Mouse (Mus musculus): Measurements from ENCODE around the gene Itgax. TPM values are rescaled to one million over a fixed set of nuclear protein-coding genes. Genes with fewer than 3 reads are reported as not detected.

The Itgax gene
- polyA plus RNA-seq (2014; fragmentation: Nextera tagmentation; extraction: Ambion mirVana), result 0.09 TPM in 1 of 2 replicates, not detected in the other

- WGBS, result 90% methylated on average over 8 of the region's 8 CpGs
- DNase-seq (ENCODE audit: low spot score), result no peak
- no peaks in the 10 kb centered on the region for H3K9me3 ChIP-seq (ENCODE audit: control insufficient read depth, low read length)
- H3K9ac ChIP-seq, result no peak within 1 kb of the TSS
- no peak for ATAC-seq (ENCODE audit: low FRiP score)
- no peak within 1 kb of the TSS for H3K4me3 ChIP-seq (replicated peaks; ENCODE audit: low read length)
- no peaks in the 10 kb centered on the region for H3K27me3 ChIP-seq (ENCODE audit: control insufficient read depth, insufficient read depth, low read length)
- H3K4me2 ChIP-seq (replicated peaks), result no peak within 1 kb of the TSS
- H3K36me3 ChIP-seq (replicated peaks; ENCODE audit: control insufficient read depth, insufficient read depth), result no peaks in the 10 kb centered on the region
- H3K27ac ChIP-seq, result no peak within 1 kb of the TSS
- H3K4me1 ChIP-seq (replicated peaks; ENCODE audit: control insufficient read depth, insufficient read depth, low read length), result no peaks in the 10 kb centered on the region
Observed at GRCm38 (mm10) chr7:128128741-128129720, at the start of gene Itgax. Gene Itgax (plus strand): TSS chr7:128129547.

GRCm38 (mm10) chr7:128080012-128080411, 49.3 kb upstream of the Itgax start:
- Histone ChIP-seq H3K27ac (no peak overlapping the region), H3K4me1 (replicated peaks; ENCODE audit: control insufficient read depth, insufficient read depth, low read length) (no peaks in the 10 kb centered on the region), H3K4me3 (replicated peaks; ENCODE audit: low read length) (no peak overlapping the region), H3K9ac (no peak overlapping the region), H3K27me3 (ENCODE audit: control insufficient read depth, insufficient read depth, low read length) (no peaks in the 10 kb centered on the region), H3K36me3 (replicated peaks; ENCODE audit: control insufficient read depth, insufficient read depth) (no peaks in the 10 kb centered on the region), H3K4me2 (replicated peaks) (no peak overlapping the region), H3K9me3 (ENCODE audit: control insufficient read depth, low read length) (no peaks in the 10 kb centered on the region)
- DNase-seq (ENCODE audit: low spot score), result no peak
- ATAC-seq (ENCODE audit: low FRiP score), result no peak
- 76% methylated on average over 8 of the region's 8 CpGs for WGBS

GRCm38 (mm10) chr7:128089141-128089540, 40.2 kb upstream of the Itgax start:
- Histone ChIP-seq H3K27ac (no peak overlapping the region), H3K4me1 (replicated peaks; ENCODE audit: control insufficient read depth, insufficient read depth, low read length) (no peaks in the 10 kb centered on the region), H3K9me3 (ENCODE audit: control insufficient read depth, low read length) (no peaks in the 10 kb centered on the region), H3K9ac (no peak overlapping the region), H3K27me3 (ENCODE audit: control insufficient read depth, insufficient read depth, low read length) (no peaks in the 10 kb centered on the region), H3K4me2 (replicated peaks) (no peak overlapping the region), H3K4me3 (replicated peaks; ENCODE audit: low read length) (no peak overlapping the region), H3K36me3 (replicated peaks; ENCODE audit: control insufficient read depth, insufficient read depth) (no peaks in the 10 kb centered on the region)
- DNase-seq (ENCODE audit: low spot score), result no peak
- no peak for ATAC-seq (ENCODE audit: low FRiP score)
- 88% methylated on average over 7 of the region's 7 CpGs for WGBS

- Histone ChIP-seq H3K4me1 (replicated peaks; ENCODE audit: control insufficient read depth, insufficient read depth, low read length) (no peaks in the 10 kb centered on the region), H3K27ac (no peak overlapping the region), H3K9me3 (ENCODE audit: control insufficient read depth, low read length) (no peaks in the 10 kb centered on the region), H3K36me3 (replicated peaks; ENCODE audit: control insufficient read depth, insufficient read depth) (no peaks in the 10 kb centered on the region), H3K4me3 (replicated peaks; ENCODE audit: low read length) (no peak overlapping the region), H3K4me2 (replicated peaks) (no peak overlapping the region), H3K27me3 (ENCODE audit: control insufficient read depth, insufficient read depth, low read length) (no peaks in the 10 kb centered on the region), H3K9ac (no peak overlapping the region)
- WGBS, result 91% methylated on average over 1 of the region's 1 CpGs
- DNase-seq (ENCODE audit: low spot score), result no peak
- no peak for ATAC-seq (ENCODE audit: low FRiP score)
Observed at GRCm38 (mm10) chr7:128098135-128098534, 31.2 kb upstream of the Itgax start.

- no peaks in the 10 kb centered on the region for H3K4me1 ChIP-seq (replicated peaks; ENCODE audit: control insufficient read depth, insufficient read depth, low read length)
- DNase-seq (ENCODE audit: low spot score), result no peak
- 72% methylated on average over 2 of the region's 2 CpGs for WGBS
- H3K4me3 ChIP-seq (replicated peaks; ENCODE audit: low read length), result no peak overlapping the region
- H3K9ac ChIP-seq, result no peak overlapping the region
- ATAC-seq (ENCODE audit: low FRiP score), result no peak
- no peak overlapping the region for H3K4me2 ChIP-seq (replicated peaks)
- no peak overlapping the region for H3K27ac ChIP-seq
- no peaks in the 10 kb centered on the region for H3K27me3 ChIP-seq (ENCODE audit: control insufficient read depth, insufficient read depth, low read length)
- no peaks in the 10 kb centered on the region for H3K9me3 ChIP-seq (ENCODE audit: control insufficient read depth, low read length)
- H3K36me3 ChIP-seq (replicated peaks; ENCODE audit: control insufficient read depth, insufficient read depth), result no peaks in the 10 kb centered on the region
Observed at GRCm38 (mm10) chr7:128100742-128101357, 28.5 kb upstream of the Itgax start.

- Histone ChIP-seq H3K36me3 (replicated peaks; ENCODE audit: control insufficient read depth, insufficient read depth) (no peaks in the 10 kb centered on the region), H3K27ac (no peak overlapping the region), H3K9me3 (ENCODE audit: control insufficient read depth, low read length) (no peaks in the 10 kb centered on the region), H3K9ac (no peak overlapping the region), H3K4me2 (replicated peaks) (no peak overlapping the region), H3K27me3 (ENCODE audit: control insufficient read depth, insufficient read depth, low read length) (no peaks in the 10 kb centered on the region), H3K4me1 (replicated peaks; ENCODE audit: control insufficient read depth, insufficient read depth, low read length) (no peaks in the 10 kb centered on the region), H3K4me3 (replicated peaks; ENCODE audit: low read length) (no peak overlapping the region)
- no peak for ATAC-seq (ENCODE audit: low FRiP score)
- DNase-seq (ENCODE audit: low spot score), result no peak
- WGBS, result 62% methylated on average over 4 of the region's 4 CpGs
Observed at GRCm38 (mm10) chr7:128105246-128105645, 24.1 kb upstream of the Itgax start.

GRCm38 (mm10) chr7:128107462-128107861, 21.9 kb upstream of the Itgax start:
- Histone ChIP-seq H3K27me3 (ENCODE audit: control insufficient read depth, insufficient read depth, low read length) (no peaks in the 10 kb centered on the region), H3K4me1 (replicated peaks; ENCODE audit: control insufficient read depth, insufficient read depth, low read length) (no peaks in the 10 kb centered on the region), H3K9me3 (ENCODE audit: control insufficient read depth, low read length) (no peaks in the 10 kb centered on the region), H3K4me2 (replicated peaks) (no peak overlapping the region), H3K36me3 (replicated peaks; ENCODE audit: control insufficient read depth, insufficient read depth) (no peaks in the 10 kb centered on the region), H3K4me3 (replicated peaks; ENCODE audit: low read length) (no peak overlapping the region), H3K9ac (no peak overlapping the region), H3K27ac (no peak overlapping the region)
- ATAC-seq (ENCODE audit: low FRiP score) (no peak), DNase-seq (ENCODE audit: low spot score) (no peak)
- WGBS, result 95% methylated on average over 7 of the region's 7 CpGs

GRCm38 (mm10) chr7:128110314-128110713, 19.0 kb upstream of the Itgax start:
- Histone ChIP-seq H3K4me3 (replicated peaks; ENCODE audit: low read length) (no peak overlapping the region), H3K27ac (no peak overlapping the region), H3K27me3 (ENCODE audit: control insufficient read depth, insufficient read depth, low read length) (no peaks in the 10 kb centered on the region), H3K4me2 (replicated peaks) (no peak overlapping the region), H3K9me3 (ENCODE audit: control insufficient read depth, low read length) (no peaks in the 10 kb centered on the region), H3K9ac (no peak overlapping the region), H3K4me1 (replicated peaks; ENCODE audit: control insufficient read depth, insufficient read depth, low read length) (no peaks in the 10 kb centered on the region), H3K36me3 (replicated peaks; ENCODE audit: control insufficient read depth, insufficient read depth) (no peaks in the 10 kb centered on the region)
- DNase-seq (ENCODE audit: low spot score) (no peak), ATAC-seq (ENCODE audit: low FRiP score) (no peak)
- 69% methylated on average over 2 of the region's 2 CpGs for WGBS

- no peak overlapping the region for H3K27ac ChIP-seq
- no peaks in the 10 kb centered on the region for H3K27me3 ChIP-seq (ENCODE audit: control insufficient read depth, insufficient read depth, low read length)
- H3K9me3 ChIP-seq (ENCODE audit: control insufficient read depth, low read length), result no peaks in the 10 kb centered on the region
- no peaks in the 10 kb centered on the region for H3K4me1 ChIP-seq (replicated peaks; ENCODE audit: control insufficient read depth, insufficient read depth, low read length)
- DNase-seq (ENCODE audit: low spot score), result no peak
- no peak for ATAC-seq (ENCODE audit: low FRiP score)
- no peak overlapping the region for H3K4me2 ChIP-seq (replicated peaks)
- WGBS, result 94% methylated on average over 11 of the region's 11 CpGs
- no peaks in the 10 kb centered on the region for H3K36me3 ChIP-seq (replicated peaks; ENCODE audit: control insufficient read depth, insufficient read depth)
- no peak overlapping the region for H3K9ac ChIP-seq
- no peak overlapping the region for H3K4me3 ChIP-seq (replicated peaks; ENCODE audit: low read length)
Observed at GRCm38 (mm10) chr7:128112131-128112530, 17.2 kb upstream of the Itgax start.
